Mouse (Mus musculus): ENCODE results near the gene Lrmda. TPM values are rescaled to one million over a fixed set of nuclear protein-coding genes. Genes with fewer than 3 reads are reported as not detected.
A peak's percentile ranks its signal among the peaks of the same experiment; 100 is the strongest.

The Lrmda gene
- polyA plus RNA-seq, 1 experiment from 2014 or later: 0.20 TPM

- no peak for DNase-seq (ENCODE audit: low spot score)
- ATAC-seq (ENCODE audit: low FRiP score): no peak
Measured at GRCm38 (mm10) chr14:22222574-22222973, 203.1 kb downstream of the Lrmda start.

GRCm38 (mm10) chr14:22226205-22226604 lies 206.7 kb downstream of the Lrmda start:
- no peaks in the 10 kb centered on the region for H3K4me1 ChIP-seq (replicated peaks; ENCODE audit: control insufficient read depth, insufficient read depth, low read length)
- no peaks in the 10 kb centered on the region for H3K9me3 ChIP-seq (ENCODE audit: control insufficient read depth, low read length)

More at GRCm38 (mm10) chr14:22222574-22222973, 203.1 kb downstream of the Lrmda start:
- Histone ChIP-seq H3K27ac (ENCODE audit: low read depth, low read length) (no peak overlapping the region), H3K9ac (ENCODE audit: low read depth, low read length) (no peak overlapping the region), H3K9me3 (ENCODE audit: control insufficient read depth, low read length) (no peaks in the 10 kb centered on the region), H3K27me3 (ENCODE audit: control insufficient read depth, insufficient read depth, low read length) (no peaks in the 10 kb centered on the region), H3K4me2 (replicated peaks; ENCODE audit: low read depth, low read length) (no peak overlapping the region), H3K36me3 (ENCODE audit: control insufficient read depth, insufficient read depth, low read length) (no peaks in the 10 kb centered on the region), H3K4me3 (ENCODE audit: low read depth, low read length) (no peak overlapping the region), H3K4me1 (replicated peaks; ENCODE audit: control insufficient read depth, insufficient read depth, low read length) (no peaks in the 10 kb centered on the region)
- WGBS: 83% methylated on average over 3 of the region's 3 CpGs

GRCm38 (mm10) chr14:22228253-22228968 lies 208.9 kb downstream of the Lrmda start:
- Histone ChIP-seq H3K9ac (ENCODE audit: low read depth, low read length) (no peak overlapping the region), H3K4me2 (replicated peaks; ENCODE audit: low read depth, low read length) (no peak overlapping the region), H3K36me3 (ENCODE audit: control insufficient read depth, insufficient read depth, low read length) (no peaks in the 10 kb centered on the region), H3K4me1 (replicated peaks; ENCODE audit: control insufficient read depth, insufficient read depth, low read length) (no peaks in the 10 kb centered on the region), H3K27me3 (ENCODE audit: control insufficient read depth, insufficient read depth, low read length) (no peaks in the 10 kb centered on the region), H3K4me3 (ENCODE audit: low read depth, low read length) (no peak overlapping the region), H3K27ac (ENCODE audit: low read depth, low read length) (no peak overlapping the region), H3K9me3 (ENCODE audit: control insufficient read depth, low read length) (no peaks in the 10 kb centered on the region)
- 88% methylated on average over 7 of the region's 7 CpGs for WGBS
- no peak for DNase-seq (ENCODE audit: low spot score)
- no peak for ATAC-seq (ENCODE audit: low FRiP score)

More at GRCm38 (mm10) chr14:22226205-22226604, 206.7 kb downstream of the Lrmda start:
- H3K27me3 ChIP-seq (ENCODE audit: control insufficient read depth, insufficient read depth, low read length): no peaks in the 10 kb centered on the region
- DNase-seq (ENCODE audit: low spot score) (no peak), ATAC-seq (ENCODE audit: low FRiP score) (no peak)
- no peaks in the 10 kb centered on the region for H3K36me3 ChIP-seq (ENCODE audit: control insufficient read depth, insufficient read depth, low read length)
- H3K27ac ChIP-seq (ENCODE audit: low read depth, low read length): no peak overlapping the region
- no peak overlapping the region for H3K4me2 ChIP-seq (replicated peaks; ENCODE audit: low read depth, low read length)
- H3K4me3 ChIP-seq (ENCODE audit: low read depth, low read length): no peak overlapping the region
- no peak overlapping the region for H3K9ac ChIP-seq (ENCODE audit: low read depth, low read length)
- WGBS: 87% methylated on average over 2 of the region's 2 CpGs

GRCm38 (mm10) chr14:22240315-22240714 lies 220.8 kb downstream of the Lrmda start:
- no peak for DNase-seq (ENCODE audit: low spot score)
- Histone ChIP-seq H3K27ac (ENCODE audit: low read depth, low read length) (no peak overlapping the region), H3K4me2 (replicated peaks; ENCODE audit: low read depth, low read length) (no peak overlapping the region), H3K9ac (ENCODE audit: low read depth, low read length) (no peak overlapping the region), H3K27me3 (ENCODE audit: control insufficient read depth, insufficient read depth, low read length) (no peaks in the 10 kb centered on the region), H3K9me3 (ENCODE audit: control insufficient read depth, low read length) (no peaks in the 10 kb centered on the region), H3K36me3 (ENCODE audit: control insufficient read depth, insufficient read depth, low read length) (no peaks in the 10 kb centered on the region), H3K4me1 (replicated peaks; ENCODE audit: control insufficient read depth, insufficient read depth, low read length) (no peaks in the 10 kb centered on the region), H3K4me3 (ENCODE audit: low read depth, low read length) (no peak overlapping the region)
- ATAC-seq (ENCODE audit: low FRiP score): peak; percentile 60; the same call in 1 of the 2 replicates
- 43% methylated on average over 3 of the region's 3 CpGs for WGBS

GRCm38 (mm10) chr14:22255458-22255857 lies 235.9 kb downstream of the Lrmda start:
- no peak overlapping the region for H3K9ac ChIP-seq (ENCODE audit: low read depth, low read length)

GRCm38 (mm10) chr14:22256274-22256673 lies 236.8 kb downstream of the Lrmda start:
- no peak overlapping the region for H3K4me3 ChIP-seq (ENCODE audit: low read depth, low read length)
- no peaks in the 10 kb centered on the region for H3K36me3 ChIP-seq (ENCODE audit: control insufficient read depth, insufficient read depth, low read length)
- ATAC-seq (ENCODE audit: low FRiP score) (no peak), DNase-seq (ENCODE audit: low spot score) (no peak)
- H3K9me3 ChIP-seq (ENCODE audit: control insufficient read depth, low read length): no peaks in the 10 kb centered on the region
- no peak overlapping the region for H3K27ac ChIP-seq (ENCODE audit: low read depth, low read length)
- H3K27me3 ChIP-seq (ENCODE audit: control insufficient read depth, insufficient read depth, low read length): no peaks in the 10 kb centered on the region
- peaks cover 4% of the 10 kb centered on the region for H3K4me1 ChIP-seq (replicated peaks; ENCODE audit: control insufficient read depth, insufficient read depth, low read length)
- WGBS: 91% methylated on average over 12 of the region's 12 CpGs
- H3K4me2 ChIP-seq (replicated peaks; ENCODE audit: low read depth, low read length): no peak overlapping the region
- no peak overlapping the region for H3K9ac ChIP-seq (ENCODE audit: low read depth, low read length)

More at GRCm38 (mm10) chr14:22255458-22255857, 235.9 kb downstream of the Lrmda start:
- Histone ChIP-seq H3K27ac (ENCODE audit: low read depth, low read length) (no peak overlapping the region), H3K4me2 (replicated peaks; ENCODE audit: low read depth, low read length) (no peak overlapping the region), H3K27me3 (ENCODE audit: control insufficient read depth, insufficient read depth, low read length) (no peaks in the 10 kb centered on the region), H3K9me3 (ENCODE audit: control insufficient read depth, low read length) (no peaks in the 10 kb centered on the region), H3K4me1 (replicated peaks; ENCODE audit: control insufficient read depth, insufficient read depth, low read length) (peaks cover 4% of the 10 kb centered on the region), H3K4me3 (ENCODE audit: low read depth, low read length) (no peak overlapping the region), H3K36me3 (ENCODE audit: control insufficient read depth, insufficient read depth, low read length) (no peaks in the 10 kb centered on the region)
- DNase-seq (ENCODE audit: low spot score) (no peak), ATAC-seq (ENCODE audit: low FRiP score) (no peak)
- 74% methylated on average over 12 of the region's 12 CpGs for WGBS

GRCm38 (mm10) chr14:22259376-22260032 lies 240.0 kb downstream of the Lrmda start:
- Histone ChIP-seq H3K4me3 (ENCODE audit: low read depth, low read length) (no peak overlapping the region), H3K9me3 (ENCODE audit: control insufficient read depth, low read length) (no peaks in the 10 kb centered on the region), H3K4me1 (replicated peaks; ENCODE audit: control insufficient read depth, insufficient read depth, low read length) (peaks cover 4% of the 10 kb centered on the region), H3K27me3 (ENCODE audit: control insufficient read depth, insufficient read depth, low read length) (no peaks in the 10 kb centered on the region), H3K4me2 (replicated peaks; ENCODE audit: low read depth, low read length) (no peak overlapping the region), H3K9ac (ENCODE audit: low read depth, low read length) (no peak overlapping the region; the same call in 1 of the 2 replicates), H3K36me3 (ENCODE audit: control insufficient read depth, insufficient read depth, low read length) (no peaks in the 10 kb centered on the region), H3K27ac (ENCODE audit: low read depth, low read length) (peak overlapping the region; percentile 37)
- ATAC-seq (ENCODE audit: low FRiP score): peak; percentile 87
- 23% methylated on average over 10 of the region's 10 CpGs for WGBS
- peak; percentile 72 for DNase-seq (ENCODE audit: low spot score)

- no peaks in the 10 kb centered on the region for H3K36me3 ChIP-seq (ENCODE audit: control insufficient read depth, insufficient read depth, low read length)
- H3K4me3 ChIP-seq (ENCODE audit: low read depth, low read length): no peak overlapping the region
- H3K27ac ChIP-seq (ENCODE audit: low read depth, low read length): no peak overlapping the region
- H3K9me3 ChIP-seq (ENCODE audit: control insufficient read depth, low read length): no peaks in the 10 kb centered on the region
- DNase-seq (ENCODE audit: low spot score) (no peak), ATAC-seq (ENCODE audit: low FRiP score) (no peak)
- H3K27me3 ChIP-seq (ENCODE audit: control insufficient read depth, insufficient read depth, low read length): no peaks in the 10 kb centered on the region
- peaks cover 4% of the 10 kb centered on the region for H3K4me1 ChIP-seq (replicated peaks; ENCODE audit: control insufficient read depth, insufficient read depth, low read length)
- no peak overlapping the region for H3K9ac ChIP-seq (ENCODE audit: low read depth, low read length)
- H3K4me2 ChIP-seq (replicated peaks; ENCODE audit: low read depth, low read length): no peak overlapping the region
- 61% methylated on average over 5 of the region's 5 CpGs for WGBS
Measured at GRCm38 (mm10) chr14:22260033-22260419, 240.5 kb downstream of the Lrmda start.

Data from hindbrain, embryonic 11.5 days (tissue).